Mouse (Mus musculus) olfactory bulb, adult 2 months (tissue): Measurements from ENCODE around the gene St8sia2.

Experiments
- CTCF ChIP-seq: fragments of 200-500 bp; IDR thresholded peaks from 2 replicates; pipeline ENCODE4 v1.5.1; 2012; ENCODE audit warnings: low read depth, mild to moderate bottlenecking, low read length, moderate library complexity; ENCODE audit not compliant: insufficient read depth
- POLR2A ChIP-seq: fragments of 200-500 bp; IDR thresholded peaks from 2 replicates; pipeline ENCODE4 v1.6.1; 2012; ENCODE audit warnings: mild to moderate bottlenecking, low read depth, low read length, moderate library complexity; ENCODE audit not compliant: insufficient read depth

- TF ChIP-seq CTCF, result no peak
- TF ChIP-seq POLR2A, result no peak
These were observed 42.3 kb upstream of the St8sia2 start for GRCm38 (mm10) chr7:74055753-74056152.
